Mouse (Mus musculus) midbrain, embryonic 16.5 days (tissue): Measurements from ENCODE around the gene Abr. TPM values are rescaled to one million over a fixed set of nuclear protein-coding genes. Genes with fewer than 3 reads are reported as not detected.

Source experiments
- ATAC-seq: fragments of 200-750 bp; cut with Nextera tagmentation; 2 replicates; pipeline ENCODE4 v1.8.0; 2017; ENCODE audit warnings: moderate TSS enrichment
- H3K27ac ChIP-seq: fragments of 300-500 bp; sonication (generic); 2 replicates; pipeline ENCODE4 v1.5.1; 2014; ENCODE audit warnings: mild to moderate bottlenecking, low read length, mixed read lengths
- H3K27me3 ChIP-seq: fragments of 300-500 bp; sonication (generic); 2 replicates; pipeline ENCODE4 v1.6.1; 2014; ENCODE audit warnings: low read depth, low read length, mixed read lengths; ENCODE audit not compliant: control insufficient read depth, insufficient read depth
- H3K36me3 ChIP-seq: fragments of 300-500 bp; sonication (generic); 2 replicates; pipeline ENCODE4 v1.6.1; 2014; ENCODE audit warnings: mild to moderate bottlenecking, low read length, moderate library complexity, mixed read lengths; ENCODE audit not compliant: control insufficient read depth, insufficient read depth
- H3K4me1 ChIP-seq: fragments of 300-500 bp; sonication (generic); 2 replicates; pipeline ENCODE4 v1.6.1; 2014; ENCODE audit warnings: mild to moderate bottlenecking, low read length, mixed read lengths; ENCODE audit not compliant: control insufficient read depth, insufficient read depth
- H3K4me2 ChIP-seq: fragments of 300-500 bp; sonication (generic); 2 replicates; pipeline ENCODE4 v1.6.1; 2014; ENCODE audit warnings: mild to moderate bottlenecking, low read length, mixed read lengths
- H3K4me3 ChIP-seq: fragments of 300-500 bp; sonication (generic); 2 replicates; pipeline ENCODE4 v1.5.1; 2014; ENCODE audit warnings: low read depth, mild to moderate bottlenecking, low read length, moderate library complexity, mixed read lengths
- H3K9ac ChIP-seq: fragments of 300-500 bp; sonication (generic); 2 replicates; pipeline ENCODE4 v1.6.1; 2014; ENCODE audit warnings: low read depth, low read length, mixed read lengths
- H3K9me3 ChIP-seq: fragments of 300-500 bp; sonication (generic); replicated peaks from 2 replicates; pipeline ENCODE4 v1.6.1; 2014; ENCODE audit warnings: mild to moderate bottlenecking, low read length, mixed read lengths; ENCODE audit not compliant: control insufficient read depth, poor library complexity, severe bottlenecking
- WGBS: fragments of 180-500 bp; shearing (Covaris S2); extraction: QIAGEN DNeasy Blood & Tissue Kit; methylation state at CpG from one replicate; pipeline ENCODE4 v1.1.7; 2014; 5-methylcytosine and 5-hydroxymethylcytosine counted together
- polyA plus RNA-seq: library from polyadenylated mRNA; unstranded; fragments of >200 nt; fragmentation: Nextera tagmentation; extraction: Ambion mirVana; gene quantifications from 2 replicates; pipeline ENCODE4 v1.2.1, GENCODE M21; 2015

Abr gene
- polyA plus RNA-seq, 1 experiment from 2014 or later = 110 TPM

DNA sequence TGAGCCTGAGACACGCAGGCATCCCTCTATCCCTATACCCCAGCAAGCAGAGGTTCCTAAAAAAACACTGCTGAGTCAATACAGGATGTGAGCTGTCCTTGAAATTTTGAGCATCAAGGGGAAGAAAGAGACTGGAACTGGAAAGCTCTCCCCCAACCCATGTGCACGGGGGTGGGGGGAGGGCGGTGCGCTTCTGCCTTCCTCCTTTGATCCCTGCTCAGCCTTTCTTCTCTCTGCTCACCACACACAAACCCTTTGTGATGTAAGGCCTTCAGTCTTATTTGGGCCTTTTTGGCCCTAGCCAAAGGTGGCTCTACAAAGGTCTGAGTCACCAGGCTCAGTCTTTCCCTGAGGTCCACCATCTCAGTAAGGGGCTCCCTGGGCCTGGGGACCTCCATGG, 59.9 kb downstream of the Abr start:
- Histone ChIP-seq H3K4me3 (no peak overlapping the region), H3K4me1 (0 out of 2 replicates have a peak, but pooled peaks cover 5% of the 10 kb centered on the region), H3K4me2 (no peak overlapping the region), H3K27ac (no peak overlapping the region), H3K9ac (no peak overlapping the region), H3K9me3 (no peaks in the 10 kb centered on the region), H3K27me3 (no peaks in the 10 kb centered on the region), H3K36me3 (no peaks in the 10 kb centered on the region)
- ATAC-seq = no peak
- WGBS = 17% methylated on average over 4 of the region's 4 CpGs

DNA sequence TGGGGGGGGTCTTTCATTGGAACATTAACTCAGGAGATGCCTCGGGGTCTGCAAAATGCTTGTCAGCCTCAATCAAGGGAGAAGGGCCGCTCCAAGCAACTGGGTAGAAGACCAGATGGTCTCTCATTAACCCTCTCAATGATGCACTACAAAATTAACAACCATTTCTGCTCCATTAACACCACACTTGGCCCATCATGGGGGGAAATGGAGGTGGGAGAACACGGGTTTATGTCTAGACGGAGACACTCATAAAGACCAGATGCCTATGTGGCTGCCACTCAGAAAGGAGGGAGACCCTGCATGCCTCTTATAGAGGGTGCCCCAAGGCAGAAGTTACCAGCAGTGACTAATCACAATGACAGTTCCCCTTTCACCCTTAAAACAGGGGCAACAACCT, 64.3 kb downstream of the Abr start:
- Histone ChIP-seq H3K9ac (no peak overlapping the region), H3K4me3 (no peak overlapping the region), H3K4me2 (no peak overlapping the region), H3K27me3 (no peaks in the 10 kb centered on the region), H3K27ac (no peak overlapping the region), H3K4me1 (0 out of 2 replicates have a peak, but pooled peaks cover 5% of the 10 kb centered on the region), H3K36me3 (no peaks in the 10 kb centered on the region), H3K9me3 (no peaks in the 10 kb centered on the region)
- no peak for ATAC-seq
- WGBS = 67% methylated on average over 4 of the region's 4 CpGs

DNA sequence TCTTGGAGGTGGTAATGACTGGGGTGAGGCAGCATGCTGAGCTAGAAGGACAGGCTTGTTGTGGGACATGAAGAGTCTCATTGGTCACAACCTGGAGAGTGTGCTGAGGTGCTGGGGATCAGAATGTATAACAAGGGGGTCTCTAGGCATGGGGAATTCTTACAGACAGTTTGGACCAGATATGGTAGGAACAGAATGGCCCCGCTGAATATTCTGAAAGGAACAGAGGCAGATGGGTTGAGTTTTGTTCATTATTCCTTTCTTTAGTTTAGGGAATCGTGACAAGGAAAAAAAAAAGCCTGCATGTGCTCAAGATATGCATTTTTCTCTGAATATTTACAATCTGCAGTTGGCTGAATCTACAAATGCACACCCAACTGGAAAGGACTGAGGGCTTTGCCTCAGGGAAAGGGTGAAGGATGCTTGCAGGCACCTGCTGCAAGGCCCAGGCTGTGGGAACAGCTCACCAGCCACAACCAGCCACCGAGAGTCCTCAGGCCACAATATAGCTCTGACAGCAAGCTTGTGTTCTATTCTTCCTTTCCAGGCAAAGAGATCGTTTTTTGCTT, 73.9 kb downstream of the Abr start:
- Histone ChIP-seq H3K9me3 (no peaks in the 10 kb centered on the region), H3K27me3 (no peaks in the 10 kb centered on the region), H3K27ac (no peak overlapping the region), H3K4me1 (no peaks in the 10 kb centered on the region), H3K9ac (no peak overlapping the region), H3K4me2 (no peak overlapping the region), H3K36me3 (no peaks in the 10 kb centered on the region), H3K4me3 (no peak overlapping the region)
- WGBS = 77% methylated on average over 4 of the region's 4 CpGs
- no peak for ATAC-seq

DNA sequence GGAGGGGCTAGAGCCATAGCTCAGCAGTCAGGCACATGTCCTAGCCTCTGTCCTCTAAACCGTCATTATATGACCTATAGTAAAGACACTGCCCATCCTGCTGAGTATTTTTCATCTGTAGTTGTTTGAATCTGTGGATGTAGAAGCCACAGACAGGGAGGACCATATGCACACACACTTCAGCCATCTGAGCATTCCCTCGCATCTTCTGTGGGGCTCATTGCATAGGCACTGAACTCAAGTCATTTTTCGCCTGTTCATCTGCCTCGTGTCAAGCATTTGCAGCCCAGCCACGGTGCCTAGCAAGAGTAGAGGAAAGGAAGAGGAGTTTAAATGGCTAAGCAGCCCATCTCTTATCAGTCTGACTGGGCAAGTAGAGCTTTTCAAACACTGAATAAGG, 74.7 kb downstream of the Abr start:
- Histone ChIP-seq H3K27ac (no peak overlapping the region), H3K4me1 (no peaks in the 10 kb centered on the region), H3K9me3 (no peaks in the 10 kb centered on the region), H3K27me3 (no peaks in the 10 kb centered on the region), H3K36me3 (no peaks in the 10 kb centered on the region), H3K4me2 (no peak overlapping the region), H3K4me3 (no peak overlapping the region), H3K9ac (no peak overlapping the region)
- no peak for ATAC-seq
- WGBS = 71% methylated on average over 5 of the region's 5 CpGs

DNA sequence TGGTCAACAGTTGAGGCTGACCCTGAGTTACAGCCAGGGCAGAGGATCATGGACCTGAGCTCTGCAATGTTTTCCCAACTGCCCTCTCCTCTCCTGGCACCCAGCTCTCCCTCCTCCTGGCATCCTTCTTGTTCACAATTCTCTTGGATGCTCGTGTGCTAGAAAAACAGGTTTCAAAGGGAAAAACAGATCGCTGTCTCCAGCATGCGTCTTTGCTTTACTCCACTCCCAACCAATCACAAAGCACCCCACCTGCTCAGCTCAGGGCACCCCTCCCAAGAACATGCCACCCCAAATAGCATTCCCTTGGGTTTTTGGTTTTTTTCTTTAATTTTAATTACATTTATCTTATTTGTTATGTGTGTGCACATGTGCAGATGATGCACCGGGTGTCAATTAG, 75.7 kb downstream of the Abr start:
- no peak for ATAC-seq
- Histone ChIP-seq H3K27me3 (no peaks in the 10 kb centered on the region), H3K36me3 (no peaks in the 10 kb centered on the region), H3K9me3 (no peaks in the 10 kb centered on the region), H3K27ac (no peak overlapping the region), H3K9ac (no peak overlapping the region), H3K4me1 (no peaks in the 10 kb centered on the region), H3K4me3 (no peak overlapping the region), H3K4me2 (no peak overlapping the region)
- 62% methylated on average over 4 of the region's 4 CpGs for WGBS

DNA sequence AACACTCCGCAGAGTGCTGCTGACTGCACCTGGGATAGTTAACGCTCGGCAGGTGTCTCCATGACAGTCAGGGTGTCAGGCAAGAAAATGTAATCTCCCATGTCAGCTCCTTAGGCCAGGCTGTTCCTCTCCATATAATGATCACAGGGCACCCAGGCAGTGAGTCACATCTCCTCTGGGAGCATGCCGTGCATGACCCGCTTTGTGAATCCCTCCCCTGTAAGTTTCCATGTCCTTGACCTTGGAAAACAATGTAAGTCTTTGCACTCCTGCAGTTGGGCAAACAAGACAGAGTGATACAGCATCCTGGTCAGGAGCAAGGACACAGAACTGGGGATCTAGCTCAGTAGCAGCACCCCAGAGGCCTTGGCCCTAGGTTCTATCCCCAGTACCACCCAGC, 78.8 kb downstream of the Abr start:
- Histone ChIP-seq H3K36me3 (no peaks in the 10 kb centered on the region), H3K4me2 (no peak overlapping the region), H3K27ac (no peak overlapping the region), H3K4me3 (no peak overlapping the region), H3K27me3 (no peaks in the 10 kb centered on the region), H3K9me3 (no peaks in the 10 kb centered on the region), H3K9ac (no peak overlapping the region), H3K4me1 (no peaks in the 10 kb centered on the region)
- whole genome bisulfite sequencing = 83% methylated on average over 5 of the region's 5 CpGs
- no peak for ATAC-seq

DNA sequence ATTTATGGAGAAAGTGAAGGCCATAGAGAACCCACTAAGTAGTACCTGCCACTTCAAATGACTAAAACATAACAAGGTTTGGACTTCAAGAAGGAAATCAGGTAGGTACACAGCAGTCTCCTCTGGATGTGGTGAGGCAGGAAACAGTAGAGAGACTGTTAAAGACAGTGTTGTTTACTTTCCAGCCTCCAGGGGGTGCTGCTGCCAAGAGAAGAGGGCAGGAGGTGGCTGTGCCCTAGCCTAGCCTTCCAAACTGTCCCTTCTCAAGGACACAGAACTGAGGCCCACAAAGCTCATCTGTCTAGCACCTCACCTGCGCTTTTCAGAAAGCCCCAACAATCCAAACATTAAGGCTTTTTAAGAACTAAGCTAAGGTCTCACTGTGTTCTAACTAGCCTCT, 81.1 kb downstream of the Abr start:
- Histone ChIP-seq H3K4me2 (no peak overlapping the region), H3K4me3 (no peak overlapping the region), H3K27me3 (no peaks in the 10 kb centered on the region), H3K9ac (no peak overlapping the region), H3K4me1 (no peaks in the 10 kb centered on the region), H3K36me3 (no peaks in the 10 kb centered on the region), H3K9me3 (no peaks in the 10 kb centered on the region), H3K27ac (no peak overlapping the region)
- 26% methylated on average over 1 of the region's 1 CpGs for WGBS
- ATAC-seq = no peak

DNA sequence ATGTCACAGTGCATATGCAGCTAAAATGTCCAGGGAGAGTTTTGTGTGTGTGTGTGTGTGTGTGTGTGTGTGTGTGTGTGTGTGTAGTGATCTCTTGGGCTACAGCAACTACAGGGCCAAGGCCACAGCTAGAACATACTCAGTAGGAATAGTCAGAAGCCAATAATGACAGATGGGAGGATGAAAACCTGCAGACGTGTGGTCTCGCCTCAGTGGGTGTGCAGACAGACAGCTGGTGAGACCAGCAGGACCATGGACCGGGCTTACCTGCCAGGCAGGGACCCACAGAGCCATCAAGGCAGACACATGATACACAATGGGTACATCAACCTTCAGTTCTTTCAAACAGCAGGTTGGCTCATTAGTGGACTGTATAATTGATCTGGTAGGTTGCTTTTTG, 84.7 kb downstream of the Abr start:
- Histone ChIP-seq H3K36me3 (no peaks in the 10 kb centered on the region), H3K4me1 (no peaks in the 10 kb centered on the region), H3K9ac (no peak overlapping the region), H3K27me3 (no peaks in the 10 kb centered on the region), H3K4me2 (no peak overlapping the region), H3K4me3 (no peak overlapping the region), H3K27ac (no peak overlapping the region), H3K9me3 (0 out of 2 replicates have a peak, but pooled peaks cover 2% of the 10 kb centered on the region)
- 77% methylated on average over 3 of the region's 3 CpGs for WGBS
- no peak for ATAC-seq

DNA sequence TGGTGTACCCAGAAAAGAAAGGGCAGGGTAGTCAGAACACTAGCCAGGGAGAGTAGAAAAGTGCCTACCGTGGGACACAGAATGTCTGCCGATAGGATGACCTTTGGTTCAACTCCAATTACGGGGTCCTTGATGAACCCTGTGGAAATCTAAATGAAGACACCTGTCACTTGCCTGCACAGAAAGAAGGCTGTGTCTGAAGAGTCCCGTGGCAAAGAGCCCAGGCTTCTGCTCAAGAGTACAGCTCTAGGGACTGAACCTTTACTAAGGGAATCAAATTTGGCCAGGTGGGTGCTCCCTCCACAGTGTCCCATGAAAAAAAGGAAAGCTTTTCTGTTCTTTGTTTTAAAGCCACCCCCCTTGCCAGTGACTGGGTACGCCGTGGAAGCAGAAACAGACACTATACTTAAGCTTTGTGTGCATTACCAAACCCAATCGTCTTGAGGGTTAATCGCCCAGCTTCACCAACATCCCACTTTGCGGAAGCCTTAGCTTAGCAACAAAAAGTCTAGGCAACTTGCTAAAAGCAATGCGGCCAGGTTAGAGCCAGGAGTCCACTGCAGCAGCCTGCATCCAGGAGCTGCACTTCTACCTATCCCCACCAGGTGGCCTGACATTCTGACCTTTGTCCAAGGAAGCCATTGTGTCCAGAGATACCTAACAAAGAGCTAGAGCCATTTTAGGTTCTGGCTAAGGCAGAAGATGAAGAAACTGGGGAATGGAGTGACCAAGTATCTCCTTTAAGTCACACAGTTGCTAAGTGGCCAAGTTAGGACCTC, 85.3 kb downstream of the Abr start:
- ATAC-seq = no peak
- 0 out of 2 replicates have a peak, but pooled peaks cover 2% of the 10 kb centered on the region for H3K9me3 ChIP-seq
- H3K27ac ChIP-seq = no peak overlapping the region
- 83% methylated on average over 10 of the region's 10 CpGs for WGBS
- H3K27me3 ChIP-seq = no peaks in the 10 kb centered on the region
- H3K4me3 ChIP-seq = no peak overlapping the region
- H3K36me3 ChIP-seq = no peaks in the 10 kb centered on the region
- H3K4me2 ChIP-seq = no peak overlapping the region
- no peak overlapping the region for H3K9ac ChIP-seq
- H3K4me1 ChIP-seq = peaks cover 1% of the 10 kb centered on the region
